Mouse (Mus musculus) kidney, adult 9 months (tissue): ENCODE measurements around the gene Olfr1173.

Source experiments
- DNase-seq: peaks from one replicate; pipeline ENCODE4 v3.0.0; 2022

Gene Olfr1173

GRCm38 (mm10) chr2:88279775-88280174 lies at the start of gene Olfr1173:
Gene Olfr1173 (minus strand): TSS chr2:88279875.
- DNase-seq = no peak

- DNase-seq = no peak
Observed at GRCm38 (mm10) chr2:88327115-88327514, 47.4 kb upstream of the Olfr1173 start, which contains the start of gene Olfr1175-ps. Gene Olfr1175-ps (minus strand): TSS chr2:88327215.

GRCm38 (mm10) chr2:88315035-88315434 lies 35.4 kb upstream of the Olfr1173 start, which contains the start of gene Olfr1174-ps:
Gene Olfr1174-ps (minus strand): TSS chr2:88315135.
- no peak for DNase-seq

GRCm38 (mm10) chr2:88228234-88228633 lies 51.4 kb downstream of the Olfr1173 start, which contains the start of gene Olfr1170:
Gene Olfr1170 (minus strand): TSS chr2:88228334.
- DNase-seq = no peak
